Mouse (Mus musculus): ENCODE measurements around the gene Mars. TPM values are rescaled to one million over a fixed set of nuclear protein-coding genes. Genes with fewer than 3 reads are reported as not detected.
A peak's percentile ranks its signal among the peaks of the same experiment; 100 is the strongest.

Mars gene
- polyA plus RNA-seq, 1 experiment from 2014 or later = 173 TPM

- peaks cover 40% of the 10 kb centered on the region for H3K36me3 ChIP-seq (ENCODE audit: control insufficient read depth, insufficient read depth, low read length)
- H3K4me2 ChIP-seq (replicated peaks; ENCODE audit: low read depth, low read length) = no peak overlapping the region
- H3K4me1 ChIP-seq (replicated peaks; ENCODE audit: control insufficient read depth, insufficient read depth, low read length) = no peaks in the 10 kb centered on the region
- ATAC-seq (ENCODE audit: low FRiP score) (no peak), DNase-seq (ENCODE audit: low spot score) (no peak)
- H3K4me3 ChIP-seq (ENCODE audit: low read depth, low read length) = no peak overlapping the region
- no peak overlapping the region for H3K9ac ChIP-seq (ENCODE audit: low read depth, low read length)
- H3K27me3 ChIP-seq (ENCODE audit: control insufficient read depth, insufficient read depth, low read length) = no peaks in the 10 kb centered on the region
- H3K9me3 ChIP-seq (ENCODE audit: control insufficient read depth, low read length) = no peaks in the 10 kb centered on the region
- WGBS = 90% methylated on average over 2 of the region's 2 CpGs
- no peak overlapping the region for H3K27ac ChIP-seq (ENCODE audit: low read depth, low read length)
These were observed 31.9 kb downstream of the Mars start for GRCm38 (mm10) chr10:127279730-127280129.

GRCm38 (mm10) chr10:127274261-127275022 is 37.1 kb downstream of the Mars start:
- Histone ChIP-seq H3K9me3 (ENCODE audit: control insufficient read depth, low read length) (no peaks in the 10 kb centered on the region), H3K9ac (ENCODE audit: low read depth, low read length) (no peak overlapping the region), H3K4me1 (replicated peaks; ENCODE audit: control insufficient read depth, insufficient read depth, low read length) (no peaks in the 10 kb centered on the region), H3K36me3 (ENCODE audit: control insufficient read depth, insufficient read depth, low read length) (peaks cover 19% of the 10 kb centered on the region), H3K4me3 (ENCODE audit: low read depth, low read length) (no peak overlapping the region), H3K27me3 (ENCODE audit: control insufficient read depth, insufficient read depth, low read length) (no peaks in the 10 kb centered on the region), H3K4me2 (replicated peaks; ENCODE audit: low read depth, low read length) (no peak overlapping the region), H3K27ac (ENCODE audit: low read depth, low read length) (no peak overlapping the region)
- no peak for DNase-seq (ENCODE audit: low spot score)
- WGBS = 91% methylated on average over 11 of the region's 11 CpGs
- ATAC-seq (ENCODE audit: low FRiP score) = no peak

- Histone ChIP-seq H3K27me3 (ENCODE audit: control insufficient read depth, insufficient read depth, low read length) (no peaks in the 10 kb centered on the region), H3K27ac (ENCODE audit: low read depth, low read length) (no peak overlapping the region), H3K4me3 (ENCODE audit: low read depth, low read length) (no peak overlapping the region), H3K4me2 (replicated peaks; ENCODE audit: low read depth, low read length) (no peak overlapping the region), H3K36me3 (ENCODE audit: control insufficient read depth, insufficient read depth, low read length) (peaks cover 9% of the 10 kb centered on the region), H3K9ac (ENCODE audit: low read depth, low read length) (no peak overlapping the region), H3K9me3 (ENCODE audit: control insufficient read depth, low read length) (no peaks in the 10 kb centered on the region), H3K4me1 (replicated peaks; ENCODE audit: control insufficient read depth, insufficient read depth, low read length) (0 out of 2 replicates have a peak, but pooled peaks cover under 1% of the 10 kb centered on the region)
- no peak for ATAC-seq (ENCODE audit: low FRiP score)
- WGBS = 92% methylated on average over 5 of the region's 5 CpGs
- DNase-seq (ENCODE audit: low spot score) = no peak
These were observed 39.2 kb downstream of the Mars start for GRCm38 (mm10) chr10:127272371-127272770.

GRCm38 (mm10) chr10:127269884-127270283 is 41.7 kb downstream of the Mars start:
- Histone ChIP-seq H3K9ac (ENCODE audit: low read depth, low read length) (no peak overlapping the region), H3K27ac (ENCODE audit: low read depth, low read length) (no peak overlapping the region), H3K4me2 (replicated peaks; ENCODE audit: low read depth, low read length) (no peak overlapping the region), H3K4me3 (ENCODE audit: low read depth, low read length) (no peak overlapping the region), H3K36me3 (ENCODE audit: control insufficient read depth, insufficient read depth, low read length) (no peaks in the 10 kb centered on the region), H3K9me3 (ENCODE audit: control insufficient read depth, low read length) (no peaks in the 10 kb centered on the region), H3K4me1 (replicated peaks; ENCODE audit: control insufficient read depth, insufficient read depth, low read length) (0 out of 2 replicates have a peak, but pooled peaks cover 4% of the 10 kb centered on the region), H3K27me3 (ENCODE audit: control insufficient read depth, insufficient read depth, low read length) (no peaks in the 10 kb centered on the region)
- no peak for ATAC-seq (ENCODE audit: low FRiP score)
- WGBS = 62% methylated on average over 4 of the region's 4 CpGs
- no peak for DNase-seq (ENCODE audit: low spot score)

GRCm38 (mm10) chr10:127269036-127269435 is 42.5 kb downstream of the Mars start:
- no peaks in the 10 kb centered on the region for H3K36me3 ChIP-seq (ENCODE audit: control insufficient read depth, insufficient read depth, low read length)

GRCm38 (mm10) chr10:127268401-127268800 is 43.2 kb downstream of the Mars start:
- no peak overlapping the region for H3K4me2 ChIP-seq (replicated peaks; ENCODE audit: low read depth, low read length)
- no peaks in the 10 kb centered on the region for H3K27me3 ChIP-seq (ENCODE audit: control insufficient read depth, insufficient read depth, low read length)
- no peak overlapping the region for H3K27ac ChIP-seq (ENCODE audit: low read depth, low read length)
- H3K4me1 ChIP-seq (replicated peaks; ENCODE audit: control insufficient read depth, insufficient read depth, low read length) = 0 out of 2 replicates have a peak, but pooled peaks cover 4% of the 10 kb centered on the region
- WGBS = 86% methylated on average over 5 of the region's 5 CpGs
- ATAC-seq (ENCODE audit: low FRiP score) (no peak), DNase-seq (ENCODE audit: low spot score) (no peak)
- H3K9ac ChIP-seq (ENCODE audit: low read depth, low read length) = no peak overlapping the region
- no peaks in the 10 kb centered on the region for H3K36me3 ChIP-seq (ENCODE audit: control insufficient read depth, insufficient read depth, low read length)
- H3K9me3 ChIP-seq (ENCODE audit: control insufficient read depth, low read length) = no peaks in the 10 kb centered on the region
- no peak overlapping the region for H3K4me3 ChIP-seq (ENCODE audit: low read depth, low read length)

More at GRCm38 (mm10) chr10:127269036-127269435, 42.5 kb downstream of the Mars start:
- 0 out of 2 replicates have a peak, but pooled peaks cover 4% of the 10 kb centered on the region for H3K4me1 ChIP-seq (replicated peaks; ENCODE audit: control insufficient read depth, insufficient read depth, low read length)
- no peak overlapping the region for H3K27ac ChIP-seq (ENCODE audit: low read depth, low read length)
- H3K9ac ChIP-seq (ENCODE audit: low read depth, low read length) = no peak overlapping the region; the same call in 1 of the 2 replicates
- ATAC-seq (ENCODE audit: low FRiP score) (no peak), DNase-seq (ENCODE audit: low spot score) (no peak)
- no peak overlapping the region for H3K4me3 ChIP-seq (ENCODE audit: low read depth, low read length)
- H3K9me3 ChIP-seq (ENCODE audit: control insufficient read depth, low read length) = no peaks in the 10 kb centered on the region
- H3K4me2 ChIP-seq (replicated peaks; ENCODE audit: low read depth, low read length) = no peak overlapping the region
- H3K27me3 ChIP-seq (ENCODE audit: control insufficient read depth, insufficient read depth, low read length) = no peaks in the 10 kb centered on the region
- 81% methylated on average over 12 of the region's 12 CpGs for WGBS

- ATAC-seq (ENCODE audit: low FRiP score) (no peak), DNase-seq (ENCODE audit: low spot score) (no peak)
- Histone ChIP-seq H3K4me2 (replicated peaks; ENCODE audit: low read depth, low read length) (peak overlapping the region; percentile 91), H3K4me3 (ENCODE audit: low read depth, low read length) (peak overlapping the region; percentile 79), H3K9me3 (ENCODE audit: control insufficient read depth, low read length) (no peaks in the 10 kb centered on the region), H3K36me3 (ENCODE audit: control insufficient read depth, insufficient read depth, low read length) (no peaks in the 10 kb centered on the region), H3K27ac (ENCODE audit: low read depth, low read length) (no peak overlapping the region), H3K4me1 (replicated peaks; ENCODE audit: control insufficient read depth, insufficient read depth, low read length) (0 out of 2 replicates have a peak, but pooled peaks cover 4% of the 10 kb centered on the region), H3K9ac (ENCODE audit: low read depth, low read length) (peak overlapping the region; percentile 97), H3K27me3 (ENCODE audit: control insufficient read depth, insufficient read depth, low read length) (no peaks in the 10 kb centered on the region)
- WGBS = 80% methylated on average over 5 of the region's 5 CpGs
These were observed 44.3 kb downstream of the Mars start for GRCm38 (mm10) chr10:127267318-127267717.

- peak within 1 kb of the TSS; percentile 91 for H3K4me2 ChIP-seq (replicated peaks; ENCODE audit: low read depth, low read length)
- peak within 1 kb of the TSS; percentile 97 for H3K9ac ChIP-seq (ENCODE audit: low read depth, low read length)
- ATAC-seq (ENCODE audit: low FRiP score) (peak; percentile 96), DNase-seq (ENCODE audit: low spot score) (peak; percentile 94)
- peak within 1 kb of the TSS; percentile 79 for H3K4me3 ChIP-seq (ENCODE audit: low read depth, low read length)
- H3K4me1 ChIP-seq (replicated peaks; ENCODE audit: control insufficient read depth, insufficient read depth, low read length) = 0 out of 2 replicates have a peak, but pooled peaks cover 4% of the 10 kb centered on the region
- no peaks in the 10 kb centered on the region for H3K27me3 ChIP-seq (ENCODE audit: control insufficient read depth, insufficient read depth, low read length)
- H3K36me3 ChIP-seq (ENCODE audit: control insufficient read depth, insufficient read depth, low read length) = no peaks in the 10 kb centered on the region
- WGBS = 1% methylated on average over 50 of the region's 70 CpGs
- H3K9me3 ChIP-seq (ENCODE audit: control insufficient read depth, low read length) = no peaks in the 10 kb centered on the region
- peak within 1 kb of the TSS; percentile 87 for H3K27ac ChIP-seq (ENCODE audit: low read depth, low read length)
These were observed 45.2 kb downstream of the Mars start, which contains the start of gene Dctn2 for GRCm38 (mm10) chr10:127266112-127267091. Dctn2 (plus strand) TSS chr10:127266368.
